11 mouse cellular contexts compared by ENCODE assay signal in genomic region chr5:125466483-125466882, GRCm38 (mm10). TPM values are rescaled to one million over a fixed set of nuclear protein-coding genes. Genes with fewer than 3 reads are reported as not detected.
DNase-seq lines count a peak whose midpoint lies in the region; ATAC-seq and TF ChIP-seq lines count a peak whose summit lies in the region.
"Had no signal": no experiment of that assay in that cellular context is flagged by ENCODE, and none has a peak within 500 bp of the region (broad histone marks: within the 10 kb centered on the region; RNA-seq: fewer than 3 reads in every experiment).

No protein-coding gene starts in this region.

- H3K36me3 ChIP-seq in hindbrain, embryonic 12.5 days, result no peaks in the 10 kb centered on the region
- H3K36me3 ChIP-seq in hindbrain, embryonic 14.5 days (replicated peaks; ENCODE audit: control insufficient read depth, insufficient read depth), result no peaks in the 10 kb centered on the region
- H3K36me3 ChIP-seq in CH12.LX (replicated peaks in 1 of 2; ENCODE audit: control insufficient read depth in 1 of 2, insufficient read depth in 1 of 2, low read length in 1 of 2), result peaks cover 0 to 6% of the 10 kb centered on the region in 2 experiments
- H3K36me3 ChIP-seq in forebrain, embryonic 14.5 days (ENCODE audit: control insufficient read depth, insufficient read depth, low read length), result no peaks in the 10 kb centered on the region
- no peaks in the 10 kb centered on the region for H3K36me3 ChIP-seq in liver, embryonic 15.5 days (replicated peaks)
- H3K36me3 ChIP-seq: neural tube, embryonic 13.5 days had no signal

- H3K9me3 ChIP-seq in hindbrain, embryonic 12.5 days (replicated peaks), result no peaks in the 10 kb centered on the region
- H3K9me3 ChIP-seq in hindbrain, embryonic 14.5 days (ENCODE audit: control insufficient read depth, low read length), result no peaks in the 10 kb centered on the region
- H3K9me3 ChIP-seq in CH12.LX (replicated peaks; ENCODE audit: low read length), result no peaks in the 10 kb centered on the region
- H3K9me3 ChIP-seq in forebrain, embryonic 14.5 days (replicated peaks; ENCODE audit: control insufficient read depth, low read length), result no peaks in the 10 kb centered on the region
- H3K9me3 ChIP-seq in liver, embryonic 15.5 days (replicated peaks), result no peaks in the 10 kb centered on the region
- H3K9me3 ChIP-seq: neural tube, embryonic 13.5 days had no signal

- in situ Hi-C loops in CH12.LX (cut with MboI; ENCODE audit: low pct_ligation_motif_present, low pct_unique_long_range_greater_than_20kb, low sequenced_read_pairs), result no loop called here

- 90% methylated on average over 5 of the region's 5 CpGs for WGBS in hindbrain, embryonic 12.5 days
- WGBS in hindbrain, embryonic 14.5 days, result 90% methylated on average over 5 of the region's 5 CpGs
- 93% methylated on average over 5 of the region's 5 CpGs for WGBS in forebrain, embryonic 14.5 days
- 78% methylated on average over 5 of the region's 5 CpGs for WGBS in liver, embryonic 15.5 days (ENCODE audit: insufficient replicate concordance)

- TF ChIP-seq POLR2A in CH12.LX (IDR thresholded peaks at IDR 0.05; ENCODE audit: low read depth, low read length), result no peak

- 0 out of 2 replicates have a peak overlapping the region, but pooled peaks have one; percentile 30 for H3K4me3 ChIP-seq in hindbrain, embryonic 12.5 days
- no peak overlapping the region for H3K4me3 ChIP-seq in hindbrain, embryonic 14.5 days (replicated peaks; ENCODE audit: low read length)
- H3K4me3 ChIP-seq in CH12.LX (replicated peaks in 1 of 3; ENCODE audit: low read depth in 2 of 3, low read length in 2 of 3, poor library complexity in 1 of 3), result no peak overlapping the region
- no peak overlapping the region for H3K4me3 ChIP-seq in forebrain, embryonic 14.5 days (ENCODE audit: low read depth, low read length)
- peak overlapping the region; percentile 53 for H3K4me3 ChIP-seq in liver, embryonic 15.5 days (replicated peaks)

- H3K9ac ChIP-seq in hindbrain, embryonic 12.5 days, result no peak overlapping the region
- H3K9ac ChIP-seq in hindbrain, embryonic 14.5 days, result no peak overlapping the region
- no peak overlapping the region for H3K9ac ChIP-seq in CH12.LX (ENCODE audit: insufficient read depth, low read depth)
- no peak overlapping the region for H3K9ac ChIP-seq in forebrain, embryonic 14.5 days (ENCODE audit: low read length)
- no peak overlapping the region for H3K9ac ChIP-seq in liver, embryonic 15.5 days

- no peak for ATAC-seq in hindbrain, embryonic 12.5 days (ENCODE audit: low FRiP score)
- ATAC-seq in hindbrain, embryonic 14.5 days (ENCODE audit: low FRiP score), result no peak
- no peak for ATAC-seq in forebrain, embryonic 14.5 days
- ATAC-seq in liver, embryonic 15.5 days (ENCODE audit: insufficient read depth), result no peak

- dilution Hi-C loops in CH12.LX (cut with MboI; ENCODE audit: extremely low pct_ligation_motif_present, extremely low pct_unique_long_range_greater_than_20kb, low sequenced_read_pairs), result no loop called here

- H3K27me3 ChIP-seq in hindbrain, embryonic 12.5 days, result no peaks in the 10 kb centered on the region
- H3K27me3 ChIP-seq in hindbrain, embryonic 14.5 days (ENCODE audit: control insufficient read depth, insufficient read depth, low read length), result no peaks in the 10 kb centered on the region
- no peaks in the 10 kb centered on the region for H3K27me3 ChIP-seq in CH12.LX (replicated peaks)
- H3K27me3 ChIP-seq in forebrain, embryonic 14.5 days (replicated peaks; ENCODE audit: control insufficient read depth, insufficient read depth, low read length), result no peaks in the 10 kb centered on the region
- H3K27me3 ChIP-seq in liver, embryonic 15.5 days, result no peaks in the 10 kb centered on the region
- H3K27me3 ChIP-seq: neural tube, embryonic 13.5 days had no signal

- no peaks in the 10 kb centered on the region for H3K79me2 ChIP-seq in CH12.LX (replicated peaks; ENCODE audit: control insufficient read depth, extremely low read depth, insufficient read depth, poor library complexity, severe bottlenecking)

- H3K27ac ChIP-seq in hindbrain, embryonic 12.5 days, result no peak overlapping the region
- no peak overlapping the region for H3K27ac ChIP-seq in hindbrain, embryonic 14.5 days
- H3K27ac ChIP-seq in CH12.LX (ENCODE audit: insufficient read depth, low read depth), result no peak overlapping the region
- 0 out of 2 replicates have a peak overlapping the region, but pooled peaks have one; percentile 39 for H3K27ac ChIP-seq in forebrain, embryonic 14.5 days (ENCODE audit: low read depth, low read length)
- peak overlapping the region; percentile 65 for H3K27ac ChIP-seq in liver, embryonic 15.5 days (replicated peaks)

- no peak for TF ChIP-seq CTCF in CH12.LX (conservative IDR thresholded peaks at IDR 0.05 in 1 of 2, IDR thresholded peaks at IDR 0.05 in 1 of 2; ENCODE audit: low read depth in 2 of 2, low read length in 2 of 2)

- no peak for TF ChIP-seq EP300 in CH12.LX (IDR thresholded peaks at IDR 0.05; ENCODE audit: low read length)

- no peak for DNase-seq in hindbrain, embryonic 14.5 days (ENCODE audit: low spot score)
- DNase-seq in CH12.LX (ENCODE audit: extremely low read depth), result no peak
- DNase-seq in forebrain, embryonic 14.5 days (ENCODE audit: low spot score), result no peak
- DNase-seq in thymus, postnatal 0 days (ENCODE audit: low spot score), result no peak
- no peak for DNase-seq in frontal cortex, postnatal 10 days (ENCODE audit: low spot score in 2 of 2)
- DNase-seq in embryo, embryonic 11 days, result no peak
- DNase-seq: lung, adult 18-20 months; thymus, adult 18-20 months had no signal

- no peak for TF ChIP-seq RAD21 in CH12.LX (IDR thresholded peaks at IDR 0.05; ENCODE audit: low read depth, low read length)

- H3K4me2 ChIP-seq in hindbrain, embryonic 12.5 days (replicated peaks), result peak overlapping the region; percentile 55; the same call in 1 of the 2 replicates
- no peak overlapping the region for H3K4me2 ChIP-seq in hindbrain, embryonic 14.5 days (replicated peaks)
- no peak overlapping the region for H3K4me2 ChIP-seq in CH12.LX (ENCODE audit: insufficient read depth, low read depth, poor library complexity, severe bottlenecking)
- H3K4me2 ChIP-seq in forebrain, embryonic 14.5 days (ENCODE audit: low read length), result no peak overlapping the region
- peak overlapping the region; percentile 67 for H3K4me2 ChIP-seq in liver, embryonic 15.5 days

- peaks cover 3% of the 10 kb centered on the region for H3K4me1 ChIP-seq in hindbrain, embryonic 12.5 days
- 0 out of 2 replicates have a peak, but pooled peaks cover 5% of the 10 kb centered on the region for H3K4me1 ChIP-seq in hindbrain, embryonic 14.5 days (replicated peaks; ENCODE audit: control insufficient read depth, insufficient read depth, low read length)
- H3K4me1 ChIP-seq in CH12.LX (ENCODE audit: control insufficient read depth in 1 of 2, insufficient read depth in 2 of 2), result peaks cover 5 to 23% of the 10 kb centered on the region in 2 experiments
- H3K4me1 ChIP-seq in forebrain, embryonic 14.5 days (ENCODE audit: control insufficient read depth, insufficient read depth, low read length), result no peaks in the 10 kb centered on the region
- peaks cover 70% of the 10 kb centered on the region for H3K4me1 ChIP-seq in liver, embryonic 15.5 days (replicated peaks)

TF ChIP-seq in CH12.LX, 34 proteins besides CTCF, POLR2A, EP300 and RAD21:
- TF ChIP-seq CHD1 (IDR thresholded peaks at IDR 0.05; ENCODE audit: low read depth, low read length), result 0 out of 2 replicates have a peak, but pooled peaks have one; percentile 36
- TF ChIP-seq USF2 (conservative IDR thresholded peaks at IDR 0.05; ENCODE audit: low read depth, low read length), result no peak

RNA-seq across cellular contexts. Expression of gene Aacs, which starts 9.1 kb away (rescaled TPM):
- 62.2 and 64.4 TPM in 2 replicates for polyA plus RNA-seq in hindbrain, embryonic 12.5 days (2016; fragmentation: Nextera tagmentation; extraction: Ambion mirVana)
- polyA plus RNA-seq in hindbrain, embryonic 14.5 days (2014; fragmentation: Nextera tagmentation; extraction: Ambion mirVana), result 75.5 and 98.4 TPM in 2 replicates
- 21.3 and 24.9 TPM in 2 replicates for total RNA-seq in CH12.LX (2012; rRNA removed)
- total RNA-seq in CH12.LX (2014; rRNA removed), result 34.5 and 48.8 TPM in 2 replicates
- polyA plus RNA-seq in CH12.LX (2012; ENCODE audit: insufficient read length, low read depth), result 39.8 and 58.3 TPM in 2 replicates
- polyA plus RNA-seq in forebrain, embryonic 14.5 days (2014; fragmentation: Nextera tagmentation; extraction: Ambion mirVana), result 51.8 and 71.1 TPM in 2 replicates
- polyA plus RNA-seq in liver, embryonic 15.5 days (2015; fragmentation: Nextera tagmentation; extraction: Ambion mirVana), result 18.7 and 20.1 TPM in 2 replicates
- polyA plus RNA-seq in thymus, postnatal 0 days (2015; fragmentation: Nextera tagmentation; extraction: Ambion mirVana), result 31.3 and 32.7 TPM in 2 replicates

RNA-seq across cellular contexts. Expression of gene Bri3bp, which starts 25.1 kb away (rescaled TPM):
- polyA plus RNA-seq in hindbrain, embryonic 12.5 days (2016; fragmentation: Nextera tagmentation; extraction: Ambion mirVana), result 38.1 and 39.9 TPM in 2 replicates
- 34.3 and 36.7 TPM in 2 replicates for polyA plus RNA-seq in hindbrain, embryonic 14.5 days (2014; fragmentation: Nextera tagmentation; extraction: Ambion mirVana)
- total RNA-seq in CH12.LX (2012; rRNA removed) (48.4 and 49.6 TPM in 2 replicates), CH12.LX (2014; rRNA removed) (30.1 and 37.7 TPM in 2 replicates)
- 147 and 164 TPM in 2 replicates for polyA plus RNA-seq in CH12.LX (2012; ENCODE audit: insufficient read length, low read depth)
- 26.0 and 29.1 TPM in 2 replicates for polyA plus RNA-seq in forebrain, embryonic 14.5 days (2014; fragmentation: Nextera tagmentation; extraction: Ambion mirVana)
- polyA plus RNA-seq in liver, embryonic 15.5 days (2015; fragmentation: Nextera tagmentation; extraction: Ambion mirVana), result 23.5 and 25.8 TPM in 2 replicates
- 37.3 and 42.5 TPM in 2 replicates for polyA plus RNA-seq in thymus, postnatal 0 days (2015; fragmentation: Nextera tagmentation; extraction: Ambion mirVana)

RNA-seq across cellular contexts. Expression of gene Dhx37, which starts 32.6 kb away (rescaled TPM):
- polyA plus RNA-seq in hindbrain, embryonic 12.5 days (2016; fragmentation: Nextera tagmentation; extraction: Ambion mirVana), result 16.7 and 18.0 TPM in 2 replicates
- 6.8 and 10.2 TPM in 2 replicates for polyA plus RNA-seq in hindbrain, embryonic 14.5 days (2014; fragmentation: Nextera tagmentation; extraction: Ambion mirVana)
- total RNA-seq in CH12.LX (2012; rRNA removed), result 21.0 and 23.8 TPM in 2 replicates
- 22.7 and 26.0 TPM in 2 replicates for total RNA-seq in CH12.LX (2014; rRNA removed)
- polyA plus RNA-seq in CH12.LX (2012; ENCODE audit: insufficient read length, low read depth), result 33.0 and 36.9 TPM in 2 replicates
- polyA plus RNA-seq in forebrain, embryonic 14.5 days (2014; fragmentation: Nextera tagmentation; extraction: Ambion mirVana), result 4.7 and 7.0 TPM in 2 replicates
- polyA plus RNA-seq in liver, embryonic 15.5 days (2015; fragmentation: Nextera tagmentation; extraction: Ambion mirVana), result 4.8 and 4.9 TPM in 2 replicates
- 8.1 and 8.2 TPM in 2 replicates for polyA plus RNA-seq in thymus, postnatal 0 days (2015; fragmentation: Nextera tagmentation; extraction: Ambion mirVana)

Comparison
In these comparisons a context has a peak if more than half of its experiments do, and no peak if none do; other contexts are left out.
1. H3K4me2 ChIP-seq: peak in hindbrain, embryonic 12.5 days (single experiment) and liver, embryonic 15.5 days (single experiment); none in hindbrain, embryonic 14.5 days (single experiment), CH12.LX (single experiment) and forebrain, embryonic 14.5 days (single experiment).
2. H3K4me3 ChIP-seq: peak in hindbrain, embryonic 12.5 days (single experiment) and liver, embryonic 15.5 days (single experiment); none in hindbrain, embryonic 14.5 days (single experiment), CH12.LX (0 of 3) and forebrain, embryonic 14.5 days (single experiment).
3. H3K27ac ChIP-seq: peak in forebrain, embryonic 14.5 days (single experiment) and liver, embryonic 15.5 days (single experiment); none in hindbrain, embryonic 12.5 days (single experiment), hindbrain, embryonic 14.5 days (single experiment) and CH12.LX (single experiment).